Mouse (Mus musculus) limb, embryonic 12.5 days (tissue): ENCODE data around the gene Aldh3b2. TPM values are rescaled to one million over a fixed set of nuclear protein-coding genes. Genes with fewer than 3 reads are reported as not detected.

Experiments
- ATAC-seq: fragments of 200-750 bp; cut with Nextera tagmentation; 2 replicates; pipeline ENCODE4 v1.8.0; 2017; ENCODE audit warnings: low read depth, moderate TSS enrichment; ENCODE audit not compliant: insufficient number of reproducible peaks, insufficient read depth, low FRiP score, low TSS enrichment
- H3K27ac ChIP-seq: fragments of 300-500 bp; sonication (generic); 2 replicates; pipeline ENCODE4 v1.5.1; 2016; ENCODE audit warnings: mild to moderate bottlenecking, moderate library complexity
- H3K27me3 ChIP-seq: fragments of 300-500 bp; sonication (generic); 2 replicates; pipeline ENCODE4 v1.6.1; 2016; ENCODE audit warnings: mild to moderate bottlenecking, moderate library complexity
- H3K36me3 ChIP-seq: fragments of 300-500 bp; sonication (generic); 2 replicates; pipeline ENCODE4 v1.6.1; 2016; ENCODE audit warnings: mild to moderate bottlenecking, moderate library complexity
- H3K4me1 ChIP-seq: fragments of 300-500 bp; sonication (generic); replicated peaks from 2 replicates; pipeline ENCODE4 v1.6.1; 2016
- H3K4me2 ChIP-seq: fragments of 300-500 bp; sonication (generic); 2 replicates; pipeline ENCODE4 v1.6.1; 2016; ENCODE audit warnings: mild to moderate bottlenecking, moderate library complexity
- H3K4me3 ChIP-seq: fragments of 300-500 bp; sonication (generic); replicated peaks from 2 replicates; pipeline ENCODE4 v1.5.1; 2016; ENCODE audit warnings: mild to moderate bottlenecking
- H3K9ac ChIP-seq: fragments of 300-500 bp; sonication (generic); replicated peaks from 2 replicates; pipeline ENCODE4 v1.6.1; 2016; ENCODE audit warnings: mild to moderate bottlenecking, moderate library complexity
- H3K9me3 ChIP-seq: fragments of 300-500 bp; sonication (generic); 2 replicates; pipeline ENCODE4 v1.6.1; 2016; ENCODE audit warnings: mild to moderate bottlenecking, moderate library complexity
- WGBS: fragments of 180-500 bp; shearing (Covaris S2); methylation state at CpG from one replicate; pipeline ENCODE4 v1.1.7; 2016; 5-methylcytosine and 5-hydroxymethylcytosine counted together
- polyA plus RNA-seq: library from polyadenylated mRNA; unstranded; fragments of >200 nt; fragmentation: Nextera tagmentation; extraction: Ambion mirVana; gene quantifications from 2 replicates; pipeline ENCODE4 v1.2.1, GENCODE M21; 2016

The Aldh3b2 gene
- polyA plus RNA-seq, 1 experiment from 2014 or later, result 2.7 TPM

DNA sequence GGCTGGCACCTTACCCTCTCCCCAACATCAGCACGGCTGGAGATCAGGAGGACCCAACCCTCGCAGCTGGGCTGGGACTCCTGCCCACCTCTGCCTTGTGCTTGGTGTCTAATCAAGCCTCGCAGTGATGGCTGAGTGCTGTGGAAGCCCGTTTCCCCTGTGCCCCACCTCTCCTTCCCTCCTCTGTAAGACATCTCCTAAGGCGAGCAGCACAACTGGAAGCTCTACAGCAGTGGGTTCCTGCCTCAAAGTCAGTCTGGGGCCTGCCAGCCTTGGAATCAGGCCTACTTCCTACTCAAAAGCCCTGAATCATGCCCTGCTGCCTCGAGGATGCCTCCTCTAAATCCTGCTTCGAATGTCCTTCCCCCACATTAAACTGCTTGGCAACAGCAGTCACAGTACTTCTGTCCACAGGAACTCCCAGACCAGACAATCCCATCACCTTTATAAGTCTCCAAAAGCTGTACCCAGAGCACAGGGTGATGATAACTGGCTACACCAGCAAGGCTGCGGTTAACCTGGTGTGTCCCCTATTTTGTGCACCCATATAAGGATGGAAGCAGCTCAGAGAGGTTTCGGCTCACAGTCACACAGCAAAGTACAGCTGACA lies 27.1 kb downstream of the Aldh3b2 start:
- H3K27me3 ChIP-seq, result no peaks in the 10 kb centered on the region
- no peak overlapping the region for H3K27ac ChIP-seq
- H3K4me2 ChIP-seq, result peak overlapping the region; percentile 84
- H3K36me3 ChIP-seq, result 0 out of 2 replicates have a peak, but pooled peaks cover 4% of the 10 kb centered on the region
- H3K4me1 ChIP-seq, result peaks cover 18% of the 10 kb centered on the region
- H3K9ac ChIP-seq, result peak overlapping the region; percentile 47; the same call in 1 of the 2 replicates
- ATAC-seq, result no peak
- peak overlapping the region; percentile 82 for H3K4me3 ChIP-seq
- no peaks in the 10 kb centered on the region for H3K9me3 ChIP-seq
- WGBS, result 76% methylated on average over 9 of the region's 9 CpGs

DNA sequence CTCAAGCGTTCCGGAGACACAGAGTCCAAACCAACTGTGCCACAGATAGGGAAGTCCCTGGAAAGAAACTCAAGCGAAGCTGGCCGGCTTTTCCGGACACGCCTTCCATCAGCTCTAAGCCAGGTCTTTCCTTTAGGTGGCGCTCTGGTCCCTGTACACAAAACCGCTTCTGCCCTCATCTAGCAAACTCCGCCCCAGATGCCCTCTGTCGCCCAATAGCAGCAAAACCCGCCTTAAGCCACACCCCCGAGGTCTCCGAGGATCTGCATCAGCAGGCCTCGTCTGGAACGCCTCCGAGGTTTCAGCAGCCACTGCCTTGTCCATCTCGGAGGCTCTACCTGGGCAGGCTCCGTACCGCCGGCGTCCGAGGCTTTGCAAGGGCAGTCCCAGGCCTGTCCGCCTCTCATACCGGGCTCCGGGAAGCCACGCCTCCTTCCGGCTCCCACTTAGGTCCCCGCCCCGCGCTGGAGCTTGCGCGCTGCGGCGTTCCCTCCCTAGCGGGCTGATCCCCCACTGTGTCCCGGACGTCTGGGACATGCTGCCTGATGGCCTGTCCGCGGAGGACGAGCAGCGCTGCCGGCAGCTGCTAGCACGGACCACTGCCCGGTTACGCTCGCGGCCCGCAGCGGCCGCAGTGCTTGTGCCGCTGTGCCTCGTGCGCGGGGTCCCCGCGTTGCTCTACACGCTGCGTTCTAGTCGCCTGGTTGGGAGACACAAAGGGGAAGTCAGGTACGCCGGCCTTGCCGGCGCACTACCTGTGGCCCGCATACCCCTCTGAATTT lies 28.2 kb downstream of the Aldh3b2 start, which contains the start of the genes Nudt8 and Gm49405:
Gene Nudt8, plus strand, starts transcription at position 462 of the 782 bp plus-strand sequence.
Gene Gm49405, plus strand, starts transcription at position 508 of the 782 bp plus-strand sequence.
- no peaks in the 10 kb centered on the region for H3K27me3 ChIP-seq
- no peaks in the 10 kb centered on the region for H3K9me3 ChIP-seq
- H3K36me3 ChIP-seq, result peaks cover 13% of the 10 kb centered on the region
- under 1% methylated on average over 64 of the region's 64 CpGs for WGBS
- peak; percentile 87 for ATAC-seq
- H3K4me2 ChIP-seq, result peak within 1 kb of the TSS; percentile 84
- peak within 1 kb of the TSS; percentile 98 for H3K27ac ChIP-seq
- peak within 1 kb of the TSS; percentile 82 for H3K4me3 ChIP-seq
- H3K4me1 ChIP-seq, result peaks cover 18% of the 10 kb centered on the region
- H3K9ac ChIP-seq, result peak within 1 kb of the TSS; percentile 89

DNA sequence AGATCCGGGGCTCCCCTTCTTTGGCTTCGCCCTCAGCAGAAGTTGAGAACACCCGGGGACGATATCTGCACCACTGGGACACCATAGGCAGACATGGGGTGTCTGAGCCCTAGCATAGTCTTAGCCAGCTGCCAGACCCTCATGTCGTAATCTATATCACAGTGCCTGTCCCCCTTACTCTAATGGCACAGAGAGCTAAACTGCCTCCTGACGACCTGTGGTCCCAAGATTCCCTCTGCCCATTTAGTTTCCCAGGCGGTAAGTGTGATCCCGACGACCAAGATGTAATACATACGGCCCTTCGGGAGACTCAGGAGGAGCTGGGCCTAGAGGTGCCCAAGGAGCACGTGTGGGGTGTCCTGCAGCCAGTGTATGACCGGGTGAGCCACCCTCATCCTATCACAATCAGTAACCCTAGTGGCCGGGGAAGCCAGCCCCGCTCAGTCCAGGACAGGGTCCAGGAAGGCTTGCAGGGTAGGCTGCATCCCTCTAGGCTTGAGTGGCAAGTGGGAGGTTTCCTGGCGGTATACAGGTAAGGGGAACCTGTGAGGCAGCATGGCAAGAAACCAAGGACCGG lies 28.9 kb downstream of the Aldh3b2 start:
- Histone ChIP-seq H3K4me2 (peak overlapping the region; percentile 84), H3K4me3 (peak overlapping the region; percentile 82), H3K27ac (peak overlapping the region; percentile 98), H3K9me3 (no peaks in the 10 kb centered on the region), H3K4me1 (peaks cover 14% of the 10 kb centered on the region), H3K36me3 (peaks cover 19% of the 10 kb centered on the region), H3K9ac (peak overlapping the region; percentile 89), H3K27me3 (no peaks in the 10 kb centered on the region)
- peak; percentile 20; the same call in 1 of the 2 replicates for ATAC-seq
- WGBS, result 15% methylated on average over 17 of the region's 17 CpGs

DNA sequence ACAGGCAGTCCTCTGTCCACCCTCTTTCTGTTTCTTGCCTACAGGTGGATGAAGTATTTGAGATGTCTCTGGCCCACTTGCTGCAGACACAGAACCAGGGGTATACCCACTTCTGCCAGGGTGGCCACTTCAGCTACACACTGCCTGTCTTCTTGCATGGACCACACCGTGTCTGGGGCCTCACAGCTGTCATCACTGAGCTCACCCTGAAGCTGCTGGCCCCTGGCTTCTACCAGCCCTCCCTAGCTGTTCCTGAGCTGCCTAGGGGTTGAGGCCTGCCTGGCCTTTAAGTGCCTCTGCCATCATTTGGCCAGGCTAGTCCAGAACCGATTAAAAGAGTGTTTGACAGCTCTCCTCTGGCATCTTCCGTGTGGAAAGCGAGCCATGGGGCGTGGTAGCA lies 29.6 kb downstream of the Aldh3b2 start:
- Histone ChIP-seq H3K4me3 (peak overlapping the region; percentile 82), H3K36me3 (peaks cover 26% of the 10 kb centered on the region), H3K9me3 (no peaks in the 10 kb centered on the region), H3K4me1 (peaks cover 13% of the 10 kb centered on the region), H3K4me2 (peak overlapping the region; percentile 84), H3K27me3 (no peaks in the 10 kb centered on the region), H3K9ac (no peak overlapping the region), H3K27ac (no peak overlapping the region)
- no peak for ATAC-seq
- WGBS, result 81% methylated on average over 5 of the region's 5 CpGs

DNA sequence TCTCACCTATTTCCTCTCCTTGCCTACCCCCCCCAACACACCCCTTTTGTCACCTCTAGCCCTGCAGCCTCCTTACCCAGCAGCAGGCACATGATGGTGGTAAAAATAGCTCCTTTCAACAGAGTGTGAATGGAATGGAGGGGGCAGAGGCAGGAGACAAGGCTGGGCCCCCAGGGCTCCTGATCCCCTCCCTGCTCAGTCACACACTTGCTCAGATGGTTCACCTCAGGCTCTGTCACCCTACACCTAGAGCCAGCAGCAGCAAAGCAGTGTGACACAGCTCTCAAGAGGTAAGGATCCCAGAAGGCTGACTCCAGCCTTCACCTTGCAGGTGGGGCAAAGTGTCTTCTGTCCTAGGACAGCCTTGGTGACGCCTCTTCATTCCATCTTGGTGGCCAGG lies 31.0 kb downstream of the Aldh3b2 start, which contains the start of gene Doc2g:
Gene Doc2g, plus strand, starts transcription at position 202 of the 400 bp plus-strand sequence.
- Histone ChIP-seq H3K27me3 (no peaks in the 10 kb centered on the region), H3K4me1 (peaks cover 13% of the 10 kb centered on the region), H3K4me3 (no peak within 1 kb of the TSS), H3K36me3 (peaks cover 40% of the 10 kb centered on the region), H3K27ac (no peak within 1 kb of the TSS), H3K9ac (peak within 1 kb of the TSS; percentile 14; the same call in 1 of the 2 replicates), H3K9me3 (no peaks in the 10 kb centered on the region), H3K4me2 (no peak within 1 kb of the TSS)
- 82% methylated on average over 1 of the region's 1 CpGs for WGBS
- no peak for ATAC-seq

DNA sequence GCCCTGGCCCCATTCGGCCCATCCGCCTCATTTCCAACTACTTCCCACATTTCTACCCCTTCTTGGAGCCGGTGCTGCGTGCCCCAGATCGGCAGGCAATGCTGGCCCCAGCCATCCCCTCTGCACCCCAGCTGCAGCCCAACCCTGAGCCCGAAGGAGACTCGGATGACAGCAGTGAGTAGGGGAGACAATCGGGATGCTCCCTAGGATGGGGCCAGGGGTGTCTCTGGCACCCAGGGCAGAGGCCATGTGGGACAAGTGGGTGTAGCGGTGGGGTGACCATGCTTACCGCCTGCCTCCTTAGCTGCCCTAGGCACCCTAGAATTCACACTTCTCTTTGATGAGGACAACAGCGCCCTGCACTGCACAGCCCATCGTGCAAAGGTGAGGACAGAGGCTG lies 31.5 kb downstream of the Aldh3b2 start:
- Histone ChIP-seq H3K36me3 (peaks cover 45% of the 10 kb centered on the region), H3K27me3 (no peaks in the 10 kb centered on the region), H3K4me3 (no peak overlapping the region), H3K27ac (no peak overlapping the region), H3K9ac (no peak overlapping the region), H3K9me3 (no peaks in the 10 kb centered on the region), H3K4me1 (peaks cover 13% of the 10 kb centered on the region), H3K4me2 (no peak overlapping the region)
- WGBS, result 72% methylated on average over 12 of the region's 12 CpGs
- no peak for ATAC-seq

DNA sequence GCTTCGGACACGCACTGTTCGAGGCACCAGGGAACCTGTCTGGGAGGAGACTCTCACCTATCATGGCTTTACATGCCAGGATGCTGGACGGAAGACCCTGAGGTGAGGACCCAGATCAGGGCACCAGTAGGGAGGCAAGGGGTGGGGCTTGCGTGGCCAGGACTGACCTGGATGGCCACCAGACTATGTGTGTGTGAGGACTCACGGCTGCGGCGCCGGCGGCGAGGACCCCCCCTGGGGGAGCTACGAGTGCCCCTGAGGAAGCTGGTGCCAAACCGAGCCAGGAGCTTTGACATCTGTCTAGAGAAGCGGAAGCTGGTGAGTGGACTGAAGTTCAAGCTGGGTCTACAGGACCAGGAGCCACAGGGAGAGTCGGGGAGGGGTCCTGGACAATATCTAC lies 32.2 kb downstream of the Aldh3b2 start:
- Histone ChIP-seq H3K4me2 (no peak overlapping the region), H3K4me1 (peaks cover 13% of the 10 kb centered on the region), H3K4me3 (no peak overlapping the region), H3K27ac (no peak overlapping the region), H3K9me3 (no peaks in the 10 kb centered on the region), H3K36me3 (peaks cover 52% of the 10 kb centered on the region), H3K9ac (no peak overlapping the region), H3K27me3 (no peaks in the 10 kb centered on the region)
- 86% methylated on average over 15 of the region's 15 CpGs for WGBS
- no peak for ATAC-seq

DNA sequence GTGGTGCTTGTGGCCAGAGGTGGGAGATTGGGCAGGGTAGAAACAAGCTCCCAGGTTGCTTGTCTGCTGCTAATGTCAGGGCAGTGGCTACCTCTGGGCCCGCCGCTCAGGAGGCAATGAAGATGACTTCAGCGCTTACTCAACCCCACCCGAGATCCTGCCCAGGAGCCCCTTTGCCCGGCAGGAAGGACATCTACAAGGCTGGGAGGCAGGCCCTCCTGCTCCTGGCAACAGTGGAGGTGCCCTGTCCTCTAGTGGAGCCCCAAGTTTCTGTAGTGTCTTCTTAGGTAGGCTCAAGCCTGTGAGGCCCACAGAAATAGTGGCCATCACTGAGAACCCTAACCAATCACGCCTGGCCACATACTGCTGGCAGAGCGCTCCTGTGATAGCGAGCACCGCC lies 33.0 kb downstream of the Aldh3b2 start:
- Histone ChIP-seq H3K4me3 (no peak overlapping the region), H3K27ac (no peak overlapping the region), H3K4me1 (peaks cover 9% of the 10 kb centered on the region), H3K9ac (no peak overlapping the region), H3K9me3 (no peaks in the 10 kb centered on the region), H3K4me2 (no peak overlapping the region), H3K36me3 (peaks cover 59% of the 10 kb centered on the region), H3K27me3 (no peaks in the 10 kb centered on the region)
- ATAC-seq, result no peak
- WGBS, result 90% methylated on average over 9 of the region's 9 CpGs

DNA sequence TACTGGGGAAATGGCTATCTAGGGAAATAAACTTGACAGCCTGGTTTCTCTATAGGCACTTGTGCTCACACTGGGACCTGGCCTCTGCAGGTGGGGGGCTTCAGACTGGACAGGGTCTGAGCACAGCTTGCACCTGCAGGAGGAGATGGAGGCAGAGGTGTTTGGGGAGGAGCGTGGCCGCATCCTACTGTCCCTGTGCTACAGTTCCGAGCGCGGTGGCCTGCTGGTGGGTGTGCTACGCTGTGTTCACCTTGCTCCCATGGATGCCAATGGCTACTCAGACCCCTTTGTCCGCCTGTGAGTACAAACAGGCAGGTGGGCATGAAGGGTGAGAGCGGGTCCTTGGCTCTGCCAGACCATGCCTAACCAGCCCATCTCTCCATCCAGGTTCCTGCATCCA lies 33.8 kb downstream of the Aldh3b2 start:
- Histone ChIP-seq H3K9me3 (no peaks in the 10 kb centered on the region), H3K36me3 (peaks cover 66% of the 10 kb centered on the region), H3K9ac (no peak overlapping the region), H3K4me1 (peaks cover 7% of the 10 kb centered on the region), H3K27me3 (no peaks in the 10 kb centered on the region), H3K4me3 (no peak overlapping the region), H3K27ac (no peak overlapping the region), H3K4me2 (no peak overlapping the region)
- WGBS, result 91% methylated on average over 8 of the region's 8 CpGs
- ATAC-seq, result no peak

DNA sequence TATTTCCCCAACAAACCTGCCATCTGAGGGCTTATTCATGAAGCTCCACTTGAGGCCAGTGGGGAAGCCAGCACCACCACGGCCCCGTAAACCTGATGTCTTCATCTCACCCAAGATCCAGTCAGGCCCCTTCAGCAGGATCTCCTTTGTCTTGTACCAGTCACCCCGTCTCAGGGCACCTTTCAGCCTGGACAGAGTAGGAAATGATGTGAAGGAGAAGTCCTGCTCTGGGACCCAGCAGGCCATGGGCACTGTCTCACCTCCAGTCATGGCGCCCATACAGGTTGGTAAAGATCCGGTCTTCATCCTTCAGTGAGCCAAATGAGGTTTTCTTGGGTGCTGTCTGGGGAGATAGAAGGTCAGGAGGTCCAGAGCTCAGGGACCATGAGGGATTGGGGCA lies 39.0 kb downstream of the Aldh3b2 start:
- 91% methylated on average over 5 of the region's 5 CpGs for WGBS
- Histone ChIP-seq H3K9ac (no peak overlapping the region), H3K4me1 (peaks cover 10% of the 10 kb centered on the region; the same call in 1 of the 2 replicates), H3K27ac (no peak overlapping the region), H3K36me3 (peaks cover 49% of the 10 kb centered on the region), H3K4me2 (peak overlapping the region; percentile 67; the same call in 1 of the 2 replicates), H3K27me3 (no peaks in the 10 kb centered on the region), H3K9me3 (no peaks in the 10 kb centered on the region), H3K4me3 (no peak overlapping the region)
- no peak for ATAC-seq

DNA sequence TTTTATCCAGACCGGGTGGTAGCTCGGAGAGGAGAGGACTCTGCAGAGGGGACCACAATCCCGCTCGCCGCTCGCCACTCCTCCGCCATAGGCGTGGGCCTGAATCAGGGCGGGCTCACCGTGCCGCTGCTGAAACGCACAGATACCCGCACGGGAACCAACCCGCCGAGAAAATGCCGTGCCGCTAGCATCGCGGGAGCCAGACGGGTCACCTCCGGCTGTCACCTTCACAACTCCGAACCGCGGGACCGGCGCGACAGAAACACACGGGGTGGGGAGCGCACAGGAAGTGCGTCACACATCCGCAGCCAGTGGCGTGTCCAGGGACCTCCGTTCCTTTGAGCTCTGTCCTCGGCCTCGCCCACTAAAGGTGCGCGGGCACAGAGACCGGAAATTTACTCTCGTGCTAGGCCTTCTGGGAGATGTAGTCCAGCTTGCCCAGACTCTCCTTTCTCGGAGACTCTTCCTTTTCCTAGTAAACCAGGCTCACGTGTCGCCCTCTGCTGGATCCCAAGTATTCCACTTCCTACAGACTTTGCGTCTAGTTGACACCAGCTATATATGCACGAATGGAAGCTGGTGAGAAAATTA lies 40.4 kb downstream of the Aldh3b2 start, which contains the start of gene Ndufv1:
Gene Ndufv1, minus strand, starts transcription at position 375 of the 591 bp plus-strand sequence.
- Histone ChIP-seq H3K4me3 (peak within 1 kb of the TSS; percentile 89), H3K27ac (no peak within 1 kb of the TSS), H3K4me1 (peaks cover 10% of the 10 kb centered on the region; the same call in 1 of the 2 replicates), H3K27me3 (no peaks in the 10 kb centered on the region), H3K9me3 (no peaks in the 10 kb centered on the region), H3K9ac (peak within 1 kb of the TSS; percentile 67), H3K36me3 (peaks cover 35% of the 10 kb centered on the region), H3K4me2 (peak within 1 kb of the TSS; percentile 67)
- ATAC-seq, result peak; percentile 99
- under 1% methylated on average over 45 of the region's 45 CpGs for WGBS
